Mouse (Mus musculus) liver, postnatal 0 days (tissue): Measurements from ENCODE around the gene Tfcp2. TPM values are rescaled to one million over a fixed set of nuclear protein-coding genes. Genes with fewer than 3 reads are reported as not detected.
"Not testable (repeated sequence)": the region's sequence is repeated elsewhere in the genome, so short reads cannot be mapped to it uniquely, and the experiment has no call there.

Source experiments
- ATAC-seq: fragments of 200-750 bp; cut with Nextera tagmentation; 2 replicates; pipeline ENCODE4 v1.8.0; 2017; ENCODE audit warnings: mild to moderate bottlenecking, moderate library complexity
- DNase-seq: peaks from one replicate; pipeline ENCODE4 v3.0.0-alpha.2; 2016
- H3K27ac ChIP-seq: fragments of 300-500 bp; sonication (generic); 2 replicates; pipeline ENCODE4 v1.5.1; 2014; ENCODE audit warnings: antibody characterized with exemption, moderate library complexity, mild to moderate bottlenecking, low read depth
- H3K27me3 ChIP-seq: fragments of 300-500 bp; sonication (generic); 2 replicates; pipeline ENCODE4 v1.6.1; 2014; ENCODE audit warnings: low read length, control low read depth, mixed read lengths; ENCODE audit not compliant: insufficient read depth
- H3K36me3 ChIP-seq: fragments of 300-500 bp; sonication (generic); replicated peaks from 2 replicates; pipeline ENCODE4 v1.6.1; 2014; ENCODE audit warnings: mild to moderate bottlenecking, control low read depth, low read length, moderate library complexity, mixed read lengths; ENCODE audit not compliant: insufficient read depth
- H3K4me1 ChIP-seq: fragments of 300-500 bp; sonication (generic); 2 replicates; pipeline ENCODE4 v1.6.1; 2014; ENCODE audit warnings: antibody characterized with exemption, mild to moderate bottlenecking, control low read depth; ENCODE audit not compliant: insufficient read depth
- H3K4me2 ChIP-seq: fragments of 300-500 bp; sonication (generic); 2 replicates; pipeline ENCODE4 v1.6.1; 2014; ENCODE audit warnings: low read depth, mild to moderate bottlenecking, low read length, moderate library complexity, mixed read lengths
- H3K4me3 ChIP-seq: fragments of 300-500 bp; sonication (generic); 2 replicates; pipeline ENCODE4 v1.5.1; 2014; ENCODE audit warnings: low read depth, low read length
- H3K9ac ChIP-seq: fragments of 300-500 bp; sonication (generic); replicated peaks from 2 replicates; pipeline ENCODE4 v1.6.1; 2014; ENCODE audit warnings: mild to moderate bottlenecking, moderate library complexity
- H3K9me3 ChIP-seq: fragments of 300-500 bp; sonication (generic); 2 replicates; pipeline ENCODE4 v1.6.1; 2016; ENCODE audit warnings: mild to moderate bottlenecking, control low read depth, low read length, mixed read lengths
- CTCF ChIP-seq: sonication (generic); IDR thresholded peaks from 2 replicates; pipeline ENCODE4 v1.5.1; 2016; ENCODE audit warnings: antibody characterized with exemption, low read depth
- EP300 ChIP-seq: IDR thresholded peaks from 2 replicates; pipeline ENCODE4 v1.6.1; 2016; ENCODE audit warnings: antibody characterized with exemption, low read depth, mild to moderate bottlenecking
- WGBS: fragments of 180-500 bp; shearing (Covaris S2); extraction: QIAGEN DNeasy Blood & Tissue Kit; methylation state at CpG from one replicate; pipeline ENCODE4 v1.1.7; 2014; ENCODE audit not compliant: insufficient replicate concordance; 5-methylcytosine and 5-hydroxymethylcytosine counted together
- polyA plus RNA-seq: library from polyadenylated mRNA; unstranded; fragments of >200 nt; fragmentation: Nextera tagmentation; extraction: Ambion mirVana; gene quantifications from 2 replicates; pipeline ENCODE4 v1.2.1, GENCODE M21; 2015

Gene Tfcp2
- polyA plus RNA-seq, 1 experiment from 2014 or later, result 4.0 TPM

- no peaks in the 10 kb centered on the region for H3K27me3 ChIP-seq
- TF ChIP-seq EP300 (no peak), CTCF (no peak)
- DNase-seq (no peak), ATAC-seq (peak; percentile 58)
- peaks cover 5% of the 10 kb centered on the region for H3K4me1 ChIP-seq
- H3K4me3 ChIP-seq, result peak overlapping the region; percentile 77
- peak overlapping the region; percentile 79 for H3K9ac ChIP-seq
- WGBS, result under 1% methylated on average over 29 of the region's 29 CpGs
- H3K4me2 ChIP-seq, result peak overlapping the region; percentile 100
- no peaks in the 10 kb centered on the region for H3K9me3 ChIP-seq
- no peaks in the 10 kb centered on the region for H3K36me3 ChIP-seq
- H3K27ac ChIP-seq, result peak overlapping the region; percentile 59; the same call in 1 of the 2 replicates
These were observed 57.2 kb downstream of the Tfcp2 start for GRCm38 (mm10) chr15:100494647-100495046.

- H3K4me1 ChIP-seq, result peaks cover 7% of the 10 kb centered on the region
- 84% methylated on average over 9 of the region's 9 CpGs for WGBS
- H3K4me3 ChIP-seq, result no peak overlapping the region
- H3K27me3 ChIP-seq, result no peaks in the 10 kb centered on the region
- H3K36me3 ChIP-seq, result no peaks in the 10 kb centered on the region
- H3K4me2 ChIP-seq, result no peak overlapping the region
- DNase-seq (no peak), ATAC-seq (no peak)
- H3K27ac ChIP-seq, result no peak overlapping the region
- H3K9ac ChIP-seq, result no peak overlapping the region
- no peak for TF ChIP-seq CTCF
- TF ChIP-seq EP300, result no peak
- H3K9me3 ChIP-seq, result no peaks in the 10 kb centered on the region
These were observed 59.8 kb downstream of the Tfcp2 start for GRCm38 (mm10) chr15:100491966-100492365.

GRCm38 (mm10) chr15:100489263-100489662 lies 62.5 kb downstream of the Tfcp2 start:
- no peak for DNase-seq

GRCm38 (mm10) chr15:100488297-100488696 lies 63.5 kb downstream of the Tfcp2 start:
- not testable (repeated sequence) for H3K36me3 ChIP-seq, H3K4me1 ChIP-seq, ATAC-seq, H3K27me3 ChIP-seq, H3K4me3 ChIP-seq, DNase-seq, H3K27ac ChIP-seq, H3K9me3 ChIP-seq, H3K4me2 ChIP-seq, H3K9ac ChIP-seq
- WGBS, result 66% methylated on average over 1 of the region's 1 CpGs

More at GRCm38 (mm10) chr15:100489263-100489662, 62.5 kb downstream of the Tfcp2 start:
- H3K4me2 ChIP-seq, result no peak overlapping the region
- H3K4me3 ChIP-seq, result no peak overlapping the region
- peaks cover 7% of the 10 kb centered on the region for H3K4me1 ChIP-seq
- H3K27ac ChIP-seq, result no peak overlapping the region
- no peak overlapping the region for H3K9ac ChIP-seq
- no peaks in the 10 kb centered on the region for H3K27me3 ChIP-seq
- TF ChIP-seq CTCF (no peak), EP300 (no peak)
- no peak for ATAC-seq
- no peaks in the 10 kb centered on the region for H3K9me3 ChIP-seq
- 80% methylated on average over 15 of the region's 15 CpGs for WGBS
- no peaks in the 10 kb centered on the region for H3K36me3 ChIP-seq

GRCm38 (mm10) chr15:100487050-100487449 lies 64.8 kb downstream of the Tfcp2 start:
- Histone ChIP-seq H3K4me3 (no peak overlapping the region), H3K9me3 (no peaks in the 10 kb centered on the region), H3K9ac (no peak overlapping the region), H3K36me3 (peaks cover 3% of the 10 kb centered on the region), H3K27me3 (no peaks in the 10 kb centered on the region), H3K4me2 (no peak overlapping the region), H3K4me1 (peaks cover 5% of the 10 kb centered on the region), H3K27ac (no peak overlapping the region)
- TF ChIP-seq EP300, result no peak
- TF ChIP-seq CTCF, result no peak
- 66% methylated on average over 2 of the region's 2 CpGs for WGBS
- ATAC-seq (no peak), DNase-seq (no peak)

GRCm38 (mm10) chr15:100486450-100486849 lies 65.4 kb downstream of the Tfcp2 start:
- Histone ChIP-seq H3K9ac (no peak overlapping the region), H3K27ac (no peak overlapping the region), H3K27me3 (no peaks in the 10 kb centered on the region), H3K4me2 (no peak overlapping the region), H3K4me1 (peaks cover 5% of the 10 kb centered on the region), H3K4me3 (no peak overlapping the region), H3K9me3 (no peaks in the 10 kb centered on the region), H3K36me3 (peaks cover 7% of the 10 kb centered on the region)
- DNase-seq (no peak), ATAC-seq (no peak)
- no peak for TF ChIP-seq EP300
- TF ChIP-seq CTCF, result no peak
- 65% methylated on average over 7 of the region's 7 CpGs for WGBS

GRCm38 (mm10) chr15:100485576-100485975 lies 66.2 kb downstream of the Tfcp2 start:
- H3K9me3 ChIP-seq, result no peaks in the 10 kb centered on the region
- peaks cover 5% of the 10 kb centered on the region for H3K4me1 ChIP-seq
- 58% methylated on average over 3 of the region's 3 CpGs for WGBS
- DNase-seq, result peak; percentile 48
- peaks cover 16% of the 10 kb centered on the region for H3K36me3 ChIP-seq
- TF ChIP-seq EP300 (no peak), CTCF (no peak)
- H3K9ac ChIP-seq, result no peak overlapping the region
- H3K27me3 ChIP-seq, result no peaks in the 10 kb centered on the region
- no peak overlapping the region for H3K27ac ChIP-seq
- H3K4me2 ChIP-seq, result no peak overlapping the region
- peak; percentile 83 for ATAC-seq
- H3K4me3 ChIP-seq, result no peak overlapping the region
